Mouse (Mus musculus): ENCODE measurements around the gene Olfr12.

The Olfr12 gene

GRCm38 (mm10) chr1:92641514-92642272 lies 24.1 kb downstream of the Olfr12 start, which contains the start of gene Cops9:
Gene Cops9 (minus strand): TSS chr1:92641985.
- peak; percentile 91 for DNase-seq

- no peak for DNase-seq
These were observed 26.1 kb downstream of the Olfr12 start for GRCm38 (mm10) chr1:92643691-92644090.

GRCm38 (mm10) chr1:92644916-92645315 lies 27.3 kb downstream of the Olfr12 start:
- DNase-seq, result no peak

GRCm38 (mm10) chr1:92646111-92646510 lies 28.5 kb downstream of the Olfr12 start:
- no peak for DNase-seq

- DNase-seq, result no peak
These were observed 29.0 kb downstream of the Olfr12 start for GRCm38 (mm10) chr1:92646601-92647000.

GRCm38 (mm10) chr1:92647026-92647425 lies 29.4 kb downstream of the Olfr12 start:
- no peak for DNase-seq

GRCm38 (mm10) chr1:92647752-92648151 lies 30.2 kb downstream of the Olfr12 start:
- peak; percentile 74 for DNase-seq

GRCm38 (mm10) chr1:92648197-92648596 lies 30.6 kb downstream of the Olfr12 start:
- DNase-seq, result no peak

- DNase-seq, result peak; percentile 73
These were observed 31.1 kb downstream of the Olfr12 start, which contains the start of gene Otos for GRCm38 (mm10) chr1:92648673-92649072. Gene Otos (minus strand): TSS chr1:92648841.

- no peak for DNase-seq
These were observed 33.9 kb downstream of the Olfr12 start for GRCm38 (mm10) chr1:92651467-92651866.

GRCm38 (mm10) chr1:92653179-92653578 lies 35.6 kb downstream of the Olfr12 start:
- no peak for DNase-seq

GRCm38 (mm10) chr1:92654676-92655075 lies 37.1 kb downstream of the Olfr12 start:
- DNase-seq, result no peak

- DNase-seq, result no peak
These were observed 39.6 kb downstream of the Olfr12 start for GRCm38 (mm10) chr1:92657025-92657820.

GRCm38 (mm10) chr1:92659392-92659791 lies 41.8 kb downstream of the Olfr12 start:
- no peak for DNase-seq

GRCm38 (mm10) chr1:92667106-92667505 lies 49.5 kb downstream of the Olfr12 start:
- DNase-seq, result no peak

GRCm38 (mm10) chr1:92669430-92669829 lies 51.8 kb downstream of the Olfr12 start:
- DNase-seq, result no peak

GRCm38 (mm10) chr1:92671326-92671725 lies 53.7 kb downstream of the Olfr12 start:
- no peak for DNase-seq
